In genomic region chr2:147984547-147985260, GRCm38 (mm10) we compare ENCODE assay signal across 10 mouse cellular contexts.
A peak's percentile ranks its signal among the peaks of the same experiment; 100 is the strongest.
DNase-seq lines count a peak whose midpoint lies in the region; ATAC-seq and TF ChIP-seq lines count a peak whose summit lies in the region.
"Had no signal": no experiment of that assay in that cellular context is flagged by ENCODE, and none has a peak within 500 bp of the region (broad histone marks: within the 10 kb centered on the region; RNA-seq: fewer than 3 reads in every experiment).

No protein-coding gene starts in this region.

- ATAC-seq in lung, embryonic 15.5 days (ENCODE audit: borderline replicate concordance, extremely low read depth, low FRiP score, low TSS enrichment): peak; percentile 27; the same call in 1 of the 2 replicates
- ATAC-seq in forebrain, embryonic 16.5 days: peak; percentile 47; the same call in 1 of the 2 replicates
- ATAC-seq in stomach, embryonic 15.5 days (ENCODE audit: insufficient read depth, low FRiP score, low read depth): peak; percentile 88

- no peak for DNase-seq in lung, postnatal 10 days
- peak; percentile 5 to 29 for DNase-seq in layer of hippocampus, adult 8-10 months (ENCODE audit: low spot score in 2 of 2)
- DNase-seq in heart, adult 2 months: no peak
- DNase-seq in ovary, postnatal 14 days (ENCODE audit: low spot score): no peak
- no peak for DNase-seq in embryonic facial prominence, embryonic 10.5 days (ENCODE audit: low spot score)

- H3K4me2 ChIP-seq in lung, embryonic 15.5 days: no peak overlapping the region
- H3K4me2 ChIP-seq in forebrain, embryonic 16.5 days (ENCODE audit: low read length): no peak overlapping the region
- no peak overlapping the region for H3K4me2 ChIP-seq in stomach, embryonic 15.5 days
- H3K4me2 ChIP-seq: heart, embryonic 13.5 days; limb, embryonic 15.5 days had no signal

- peak overlapping the region; percentile 85 for H3K27ac ChIP-seq in lung, embryonic 15.5 days
- no peak overlapping the region for H3K27ac ChIP-seq in forebrain, embryonic 16.5 days (ENCODE audit: low read length)
- peak overlapping the region; percentile 70 for H3K27ac ChIP-seq in stomach, embryonic 15.5 days
- H3K27ac ChIP-seq in heart, adult 2 months: no peak overlapping the region
- H3K27ac ChIP-seq in embryonic facial prominence, embryonic 10.5 days (replicated peaks): no peak overlapping the region
- H3K27ac ChIP-seq: heart, embryonic 13.5 days; limb, embryonic 15.5 days had no signal

- H3K9ac ChIP-seq in lung, embryonic 15.5 days: no peak overlapping the region
- H3K9ac ChIP-seq in forebrain, embryonic 16.5 days (replicated peaks; ENCODE audit: low read depth, low read length): no peak overlapping the region
- H3K9ac ChIP-seq in stomach, embryonic 15.5 days: no peak overlapping the region
- no peak overlapping the region for H3K9ac ChIP-seq in heart, adult 2 months (ENCODE audit: low read depth, low read length)
- H3K9ac ChIP-seq: heart, embryonic 13.5 days; limb, embryonic 15.5 days had no signal

- H3K4me3 ChIP-seq in lung, embryonic 15.5 days: no peak overlapping the region
- H3K4me3 ChIP-seq in forebrain, embryonic 16.5 days (replicated peaks; ENCODE audit: low read length): no peak overlapping the region
- no peak overlapping the region for H3K4me3 ChIP-seq in stomach, embryonic 15.5 days (replicated peaks)
- H3K4me3 ChIP-seq in heart, adult 2 months: no peak overlapping the region
- H3K4me3 ChIP-seq in embryonic facial prominence, embryonic 10.5 days: no peak overlapping the region
- H3K4me3 ChIP-seq: heart, embryonic 13.5 days; limb, embryonic 15.5 days had no signal

- no peaks in the 10 kb centered on the region for H3K27me3 ChIP-seq in lung, embryonic 15.5 days
- no peaks in the 10 kb centered on the region for H3K27me3 ChIP-seq in forebrain, embryonic 16.5 days (replicated peaks; ENCODE audit: control insufficient read depth, insufficient read depth, low read length)
- H3K27me3 ChIP-seq in stomach, embryonic 15.5 days (replicated peaks): no peaks in the 10 kb centered on the region
- no peaks in the 10 kb centered on the region for H3K27me3 ChIP-seq in heart, adult 2 months (ENCODE audit: control insufficient read depth, insufficient read depth, low read length)
- H3K27me3 ChIP-seq in embryonic facial prominence, embryonic 10.5 days (replicated peaks; ENCODE audit: low read depth, poor library complexity, severe bottlenecking): peaks cover 37% of the 10 kb centered on the region
- H3K27me3 ChIP-seq: heart, embryonic 13.5 days; limb, embryonic 15.5 days had no signal

- no peaks in the 10 kb centered on the region for H3K36me3 ChIP-seq in lung, embryonic 15.5 days
- H3K36me3 ChIP-seq in forebrain, embryonic 16.5 days (ENCODE audit: control insufficient read depth, insufficient read depth): no peaks in the 10 kb centered on the region
- H3K36me3 ChIP-seq in stomach, embryonic 15.5 days: no peaks in the 10 kb centered on the region
- no peaks in the 10 kb centered on the region for H3K36me3 ChIP-seq in heart, adult 2 months (ENCODE audit: control insufficient read depth, insufficient read depth, low read length)
- H3K36me3 ChIP-seq in embryonic facial prominence, embryonic 10.5 days (replicated peaks): no peaks in the 10 kb centered on the region
- H3K36me3 ChIP-seq: heart, embryonic 13.5 days; limb, embryonic 15.5 days had no signal

- no peak for TF ChIP-seq POLR2A in heart, adult 2 months (IDR thresholded peaks at IDR 0.05; ENCODE audit: insufficient read depth, low read depth, low read length)

- H3K4me1 ChIP-seq in lung, embryonic 15.5 days: peaks cover 18% of the 10 kb centered on the region; the same call in 1 of the 2 replicates
- no peaks in the 10 kb centered on the region for H3K4me1 ChIP-seq in forebrain, embryonic 16.5 days (replicated peaks; ENCODE audit: control insufficient read depth, insufficient read depth, low read length)
- no peaks in the 10 kb centered on the region for H3K4me1 ChIP-seq in stomach, embryonic 15.5 days
- H3K4me1 ChIP-seq in heart, adult 2 months (ENCODE audit: control insufficient read depth, insufficient read depth, low read length): no peaks in the 10 kb centered on the region
- no peaks in the 10 kb centered on the region for H3K4me1 ChIP-seq in embryonic facial prominence, embryonic 10.5 days
- H3K4me1 ChIP-seq: heart, embryonic 13.5 days; limb, embryonic 15.5 days had no signal

- intact Hi-C loops in heart, adult 2 months (cut with DNase I): no loop called here

- H3K79me2 ChIP-seq in heart, adult 2 months (replicated peaks; ENCODE audit: control insufficient read depth, insufficient read depth, low read length): no peaks in the 10 kb centered on the region

- no peaks in the 10 kb centered on the region for H3K9me3 ChIP-seq in lung, embryonic 15.5 days
- H3K9me3 ChIP-seq in forebrain, embryonic 16.5 days (ENCODE audit: control insufficient read depth, low read length): no peaks in the 10 kb centered on the region
- H3K9me3 ChIP-seq in stomach, embryonic 15.5 days: no peaks in the 10 kb centered on the region
- no peaks in the 10 kb centered on the region for H3K9me3 ChIP-seq in embryonic facial prominence, embryonic 10.5 days
- H3K9me3 ChIP-seq: heart, embryonic 13.5 days; limb, embryonic 15.5 days had no signal

- TF ChIP-seq CTCF in heart, adult 2 months (IDR thresholded peaks at IDR 0.05): no peak

- no peak for TF ChIP-seq EP300 in heart, adult 2 months (IDR thresholded peaks at IDR 0.05; ENCODE audit: insufficient read depth, low read depth, low read length)

- 43% methylated on average over 12 of the region's 12 CpGs for WGBS in lung, embryonic 15.5 days
- WGBS in forebrain, embryonic 16.5 days: 40% methylated on average over 12 of the region's 12 CpGs
- WGBS in stomach, embryonic 15.5 days: 39% methylated on average over 12 of the region's 12 CpGs
- 47% methylated on average over 12 of the region's 12 CpGs for WGBS in heart, adult 2 months
- 71% methylated on average over 12 of the region's 12 CpGs for WGBS in embryonic facial prominence, embryonic 10.5 days

Comparison
In these comparisons a context has a peak if more than half of its experiments do, and no peak if none do; other contexts are left out.
1. ATAC-seq: peak in every context shown above with its lines; median percentile 88 in stomach, embryonic 15.5 days; 47 in forebrain, embryonic 16.5 days; 27 in lung, embryonic 15.5 days.
2. H3K27ac ChIP-seq: peak in lung, embryonic 15.5 days (single experiment) and stomach, embryonic 15.5 days (single experiment); none in forebrain, embryonic 16.5 days (single experiment), heart, adult 2 months (single experiment) and embryonic facial prominence, embryonic 10.5 days (single experiment).
3. DNase-seq: peak in layer of hippocampus, adult 8-10 months (2 of 2); none in lung, postnatal 10 days (single experiment), heart, adult 2 months (0 of 2), ovary, postnatal 14 days (single experiment) and embryonic facial prominence, embryonic 10.5 days (single experiment).